ENCODE assay signal across 12 mouse cellular contexts in genomic region chr2:154433391-154433790, GRCm38 (mm10). TPM values are rescaled to one million over a fixed set of nuclear protein-coding genes. Genes with fewer than 3 reads are reported as not detected.
DNase-seq lines count a peak whose midpoint lies in the region; ATAC-seq and TF ChIP-seq lines count a peak whose summit lies in the region.
"Had no signal": no experiment of that assay in that cellular context is flagged by ENCODE, and none has a peak within 500 bp of the region (broad histone marks: within the 10 kb centered on the region; RNA-seq: fewer than 3 reads in every experiment).

No protein-coding gene starts in this region.

- no peak for ATAC-seq in lung, postnatal 0 days
- ATAC-seq: activated CD4-positive, CD25-positive, alpha-beta regulatory T cell, adult 4 months had no signal

- H3K4me3 ChIP-seq in C2C12 (ENCODE audit: insufficient read depth, poor library complexity, severe bottlenecking): no peak overlapping the region
- no peak overlapping the region for H3K4me3 ChIP-seq in lung, postnatal 0 days (ENCODE audit: low read depth, low read length)
- H3K4me3 ChIP-seq: limb, embryonic 15.5 days had no signal

- H3K9ac ChIP-seq in lung, postnatal 0 days (replicated peaks; ENCODE audit: low read depth): no peak overlapping the region
- H3K9ac ChIP-seq: limb, embryonic 15.5 days had no signal

- H3K79me3 ChIP-seq in C2C12 (ENCODE audit: low read depth): peaks cover 16% of the 10 kb centered on the region

- no peaks in the 10 kb centered on the region for H3K9me3 ChIP-seq in lung, postnatal 0 days (ENCODE audit: low read length)
- H3K9me3 ChIP-seq: limb, embryonic 15.5 days had no signal

- peaks cover 20% of the 10 kb centered on the region for H3K79me2 ChIP-seq in C2C12 (ENCODE audit: control insufficient read depth, insufficient read depth)

- H3ac ChIP-seq in C2C12 (ENCODE audit: control insufficient read depth, insufficient read length, low read depth): no peak overlapping the region

- H3K4me2 ChIP-seq in lung, postnatal 0 days (replicated peaks; ENCODE audit: low read depth, low read length): no peak overlapping the region
- H3K4me2 ChIP-seq: limb, embryonic 15.5 days had no signal

- peak; percentile 39 for DNase-seq in layer of hippocampus, adult 11-12 months (ENCODE audit: low spot score)
- DNase-seq in layer of hippocampus, postnatal 25 days (ENCODE audit: extremely low spot score in 1 of 2, low spot score in 1 of 2): no peak
- peak; percentile 63 for DNase-seq in cerebellum, adult 11 months
- peak; percentile 72 to 74 for DNase-seq in kidney, adult 8-10 months
- DNase-seq in c-Kit-positive CD71-positive TER-119-positive erythroid progenitor cells, embryonic 14.5 days (ENCODE audit: low spot score): no peak
- no peak for DNase-seq in ovary, postnatal 36 days (ENCODE audit: low spot score)
- DNase-seq in lung, postnatal 0 days (ENCODE audit: low spot score): no peak
- DNase-seq: gastrocnemius, postnatal 25 days; lung, postnatal 36 days had no signal

- 66% methylated on average over 3 of the region's 3 CpGs for WGBS in lung, postnatal 0 days

- no peaks in the 10 kb centered on the region for H3K36me3 ChIP-seq in C2C12 (ENCODE audit: control insufficient read depth, insufficient read depth)
- no peaks in the 10 kb centered on the region for H3K36me3 ChIP-seq in lung, postnatal 0 days (ENCODE audit: insufficient read depth, low read length)
- H3K36me3 ChIP-seq: limb, embryonic 15.5 days had no signal

- H3K27ac ChIP-seq in lung, postnatal 0 days (ENCODE audit: low read length): no peak overlapping the region
- H3K27ac ChIP-seq: limb, embryonic 15.5 days had no signal

- no peak for TF ChIP-seq CTCF in C2C12 (IDR thresholded peaks at IDR 0.05; ENCODE audit: control insufficient read depth, insufficient read depth, insufficient read length)
- TF ChIP-seq CTCF in lung, postnatal 0 days (IDR thresholded peaks at IDR 0.05): no peak

- TF ChIP-seq EP300 in lung, postnatal 0 days (IDR thresholded peaks at IDR 0.05): no peak

- H3K27me3 ChIP-seq in C2C12 (ENCODE audit: control insufficient read depth, insufficient read depth, insufficient read length): no peaks in the 10 kb centered on the region
- H3K27me3 ChIP-seq in lung, postnatal 0 days (replicated peaks; ENCODE audit: insufficient read depth, low read length): no peaks in the 10 kb centered on the region
- H3K27me3 ChIP-seq: limb, embryonic 15.5 days had no signal

- no peaks in the 10 kb centered on the region for H3K4me1 ChIP-seq in lung, postnatal 0 days (ENCODE audit: insufficient read depth, low read depth, low read length)

TF ChIP-seq in C2C12, 6 proteins besides CTCF, POLR2A, EP300 and RAD21:
- TF ChIP-seq MYOD1 (IDR thresholded peaks at IDR 0.05; ENCODE audit: control insufficient read depth, insufficient read length, low read depth): no peak
- TF ChIP-seq FOSL1 (IDR thresholded peaks at IDR 0.05; ENCODE audit: insufficient read depth, low read length, poor library complexity, severe bottlenecking): no peak
- TF ChIP-seq MYOG (IDR thresholded peaks at IDR 0.05; ENCODE audit: control insufficient read depth, extremely low read depth, insufficient read length): no peak
- TF ChIP-seq USF1 (IDR thresholded peaks at IDR 0.05; ENCODE audit: low read depth): peak; percentile 54

RNA-seq across cellular contexts. Expression of gene Cbfa2t2, which starts 2.9 kb away (rescaled TPM):
- total RNA-seq in layer of hippocampus, postnatal 25 days (2021): 10 to 100 TPM; 46.4 to 51.4 TPM
- 8.5 TPM for polyA plus RNA-seq in C2C12 (2012; fragmentation: generic; extraction: Trizol)
- 14.6 and 16.6 TPM in 2 replicates for polyA plus RNA-seq in lung, postnatal 0 days (2015; fragmentation: Nextera tagmentation; extraction: Ambion mirVana)

RNA-seq across cellular contexts. Expression of gene Snta1, which starts 25.5 kb away (rescaled TPM):
- total RNA-seq in layer of hippocampus, postnatal 25 days (2021): 10 to 100 TPM; 39.1 to 44.3 TPM
- 28.5 TPM for polyA plus RNA-seq in C2C12 (2012; fragmentation: generic; extraction: Trizol)
- polyA plus RNA-seq in lung, postnatal 0 days (2015; fragmentation: Nextera tagmentation; extraction: Ambion mirVana): 7.7 and 8.0 TPM in 2 replicates
- polyA plus RNA-seq: activated CD4-positive, CD25-positive, alpha-beta regulatory T cell, adult 4 months had no signal

Comparison
In these comparisons a context has a peak if more than half of its experiments do, and no peak if none do; other contexts are left out.
1. DNase-seq: peak in layer of hippocampus, adult 11-12 months (single experiment), cerebellum, adult 11 months (single experiment) and kidney, adult 8-10 months (2 of 2); none in layer of hippocampus, postnatal 25 days (0 of 2), c-Kit-positive CD71-positive TER-119-positive erythroid progenitor cells, embryonic 14.5 days (single experiment), ovary, postnatal 36 days (single experiment) and lung, postnatal 0 days (single experiment).